Comparison of ENCODE assay signal across 10 mouse cellular contexts in genomic region chr16:48623447-48623846, GRCm38 (mm10).
A peak's percentile ranks its signal among the peaks of the same experiment; 100 is the strongest.
DNase-seq lines count a peak whose midpoint lies in the region; ATAC-seq and TF ChIP-seq lines count a peak whose summit lies in the region.
"Had no signal": no experiment of that assay in that cellular context is flagged by ENCODE, and none has a peak within 500 bp of the region (broad histone marks: within the 10 kb centered on the region; RNA-seq: fewer than 3 reads in every experiment).

No protein-coding gene starts in this region.

- H3K4me1 ChIP-seq in G1E (ENCODE audit: insufficient read depth, low read depth, low read length), result 0 out of 2 replicates have a peak, but pooled peaks cover 1% of the 10 kb centered on the region
- H3K4me1 ChIP-seq in cortical plate, adult 2 months (ENCODE audit: control insufficient read depth, insufficient read depth, low read length), result no peaks in the 10 kb centered on the region
- H3K4me1 ChIP-seq: intestine, embryonic 15.5 days; limb, embryonic 12.5 days; midbrain, embryonic 13.5 days had no signal

- TF ChIP-seq CTCF in left cerebral cortex, adult 2 months (IDR thresholded peaks at IDR 0.05), result peak; percentile 35
- TF ChIP-seq CTCF in G1E (IDR thresholded peaks at IDR 0.05; ENCODE audit: low read depth, low read length), result peak; percentile 47
- peak; percentile 15; the same call in 1 of the 2 replicates for TF ChIP-seq CTCF in cortical plate, adult 2 months (IDR thresholded peaks at IDR 0.05; ENCODE audit: extremely low read depth, insufficient read depth, low read length)

- H3K27ac ChIP-seq in left cerebral cortex, adult 2 months, result no peak overlapping the region
- no peak overlapping the region for H3K27ac ChIP-seq in cortical plate, adult 2 months (ENCODE audit: insufficient read depth, low read length)
- H3K27ac ChIP-seq: intestine, embryonic 15.5 days; limb, embryonic 12.5 days; midbrain, embryonic 13.5 days had no signal

- TF ChIP-seq POLR2A in cortical plate, adult 2 months (IDR thresholded peaks at IDR 0.05; ENCODE audit: extremely low read depth, insufficient read depth, low read length), result no peak

- no peaks in the 10 kb centered on the region for H3K9me3 ChIP-seq in G1E (replicated peaks)
- H3K9me3 ChIP-seq: intestine, embryonic 15.5 days; limb, embryonic 12.5 days; midbrain, embryonic 13.5 days had no signal

- ATAC-seq in G1E (ENCODE audit: extremely low read depth, insufficient number of reproducible peaks, low FRiP score, poor library complexity, severe bottlenecking), result peak; percentile 45
- ATAC-seq: intestine, embryonic 15.5 days; midbrain, embryonic 13.5 days had no signal

- H3K4me3 ChIP-seq in left cerebral cortex, adult 2 months, result no peak overlapping the region
- H3K4me3 ChIP-seq in G1E (ENCODE audit: low read depth, low read length), result no peak overlapping the region
- no peak overlapping the region for H3K4me3 ChIP-seq in cortical plate, adult 2 months (ENCODE audit: insufficient read depth, low read length)
- H3K4me3 ChIP-seq: intestine, embryonic 15.5 days; limb, embryonic 12.5 days; midbrain, embryonic 13.5 days had no signal

- no peak for DNase-seq in left cerebral cortex, adult 2 months (ENCODE audit: extremely low spot score in 1 of 2, low spot score in 2 of 2)
- DNase-seq in left cerebral cortex, postnatal 14 days (ENCODE audit: low spot score in 2 of 2), result no peak
- DNase-seq in G1E (ENCODE audit: low spot score), result no peak
- peak; percentile 56 for DNase-seq in thymus, postnatal 0 days (ENCODE audit: low spot score)
- no peak for DNase-seq in left cerebral cortex, adult 8-10 months (ENCODE audit: low spot score in 2 of 2)
- DNase-seq in gastrocnemius, postnatal 10 days, result no peak

- no peaks in the 10 kb centered on the region for H3K27me3 ChIP-seq in G1E (ENCODE audit: insufficient read depth, low read length)
- H3K27me3 ChIP-seq: intestine, embryonic 15.5 days; limb, embryonic 12.5 days; midbrain, embryonic 13.5 days had no signal

- intact Hi-C loops in left cerebral cortex, adult 2 months (cut with DNase I), result no loop called here
- intact Hi-C loops in left cerebral cortex, postnatal 14 days (cut with DNase I), result no loop called here

- no peaks in the 10 kb centered on the region for H3K36me3 ChIP-seq in G1E (replicated peaks)
- H3K36me3 ChIP-seq: intestine, embryonic 15.5 days; limb, embryonic 12.5 days; midbrain, embryonic 13.5 days had no signal
